Comparison of ENCODE assay signal across 9 mouse cellular contexts in the genomic region with DNA sequence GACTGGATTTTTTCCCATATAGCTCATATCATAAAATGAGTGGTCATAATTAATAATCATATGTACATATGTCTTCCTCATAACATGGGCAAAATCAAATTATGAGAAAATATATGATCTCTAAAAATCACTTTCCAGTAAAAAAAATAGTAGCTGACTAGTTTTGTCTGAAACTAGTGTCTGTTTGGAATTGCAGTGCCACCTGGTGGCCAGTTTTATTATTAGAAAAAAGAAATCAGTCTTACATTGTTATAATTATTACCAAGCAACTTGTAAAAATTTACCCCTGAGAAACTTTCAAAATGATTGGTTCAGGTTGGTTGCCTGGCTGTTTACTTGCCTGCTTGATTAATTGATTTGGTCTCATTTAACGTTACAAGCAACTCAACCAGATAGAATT. TPM values are rescaled to one million over a fixed set of nuclear protein-coding genes. Genes with fewer than 3 reads are reported as not detected.
DNase-seq lines count a peak whose midpoint lies in the region; ATAC-seq and TF ChIP-seq lines count a peak whose summit lies in the region.
"Had no signal": no experiment of that assay in that cellular context is flagged by ENCODE, and none has a peak within 500 bp of the region (broad histone marks: within the 10 kb centered on the region; RNA-seq: fewer than 3 reads in every experiment).

No protein-coding gene starts in this region.

- H3K27ac ChIP-seq in layer of hippocampus, adult 2 months: no peak overlapping the region
- H3K27ac ChIP-seq in liver, embryonic 14.5 days: no peak overlapping the region

- no peak overlapping the region for H3K4me2 ChIP-seq in liver, embryonic 14.5 days (ENCODE audit: low read depth)

- peak; percentile 90 for TF ChIP-seq CTCF in layer of hippocampus, adult 2 months (conservative IDR thresholded peaks at IDR 0.05)
- TF ChIP-seq CTCF in liver, embryonic 14.5 days (IDR thresholded peaks at IDR 0.05; ENCODE audit: low read depth): peak; percentile 57; the same call in 1 of the 2 replicates

- 74% methylated on average over 1 of the region's 1 CpGs for WGBS in liver, embryonic 14.5 days (ENCODE audit: insufficient replicate concordance)

- no peaks in the 10 kb centered on the region for H3K27me3 ChIP-seq in liver, embryonic 14.5 days (ENCODE audit: control insufficient read depth, insufficient read depth, low read length)

- no peak for ATAC-seq in liver, embryonic 14.5 days (ENCODE audit: insufficient read depth)

- peaks cover 0 to 2% of the 10 kb centered on the region in 2 experiments; a peak in 3 of 4 replicates for H3K4me1 ChIP-seq in liver, embryonic 14.5 days (replicated peaks; ENCODE audit: control insufficient read depth in 2 of 2, insufficient read depth in 2 of 2, low read length in 1 of 2)

- H3K36me3 ChIP-seq in liver, embryonic 14.5 days (replicated peaks; ENCODE audit: control insufficient read depth, insufficient read depth, low read depth): no peaks in the 10 kb centered on the region; the same call in none of the 2 replicates

- no peak overlapping the region for H3K9ac ChIP-seq in liver, embryonic 14.5 days (replicated peaks)

- DNase-seq in cerebellum, adult 9-10 months: peak; percentile 69
- no peak for DNase-seq in cerebellum, adult 11 months
- peak; percentile 37 to 52 for DNase-seq in layer of hippocampus, adult 2 months (ENCODE audit: low spot score in 2 of 2)
- no peak for DNase-seq in layer of hippocampus, adult 9-11 months
- DNase-seq in ES-CJ7 (ENCODE audit: low read depth, low spot score): peak; percentile 5
- peak; percentile 37 for DNase-seq in embryo, embryonic 11.5 days (ENCODE audit: low read depth, low spot score)
- peak; percentile 25 to 44 (median 37) for DNase-seq in liver, embryonic 14.5 days (ENCODE audit: low read depth in 3 of 3, low spot score in 3 of 3)
- no peak for DNase-seq in yolk sac, embryonic 10.5 days (ENCODE audit: low spot score)

- no peak overlapping the region for H3K4me3 ChIP-seq in layer of hippocampus, adult 2 months
- no peak overlapping the region for H3K4me3 ChIP-seq in liver, embryonic 14.5 days (ENCODE audit: insufficient read depth in 1 of 2, low read depth in 2 of 2, low read length in 2 of 2)

- TF ChIP-seq EP300 in liver, embryonic 14.5 days (IDR thresholded peaks at IDR 0.05; ENCODE audit: low read depth): 0 out of 2 replicates have a peak, but pooled peaks have one; percentile 6

- H3K9me3 ChIP-seq in liver, embryonic 14.5 days (ENCODE audit: control insufficient read depth, low read length): no peaks in the 10 kb centered on the region
- H3K9me3 ChIP-seq: G1E had no signal

RNA-seq across cellular contexts. Expression of gene Gpr21, which starts 30.8 kb away (rescaled TPM):
- 1 to 10 TPM; 2.7 to 3.5 TPM for total RNA-seq in layer of hippocampus, adult 2 months (2021)
- polyA plus RNA-seq in liver, embryonic 14.5 days (2012; rRNA removed): 0.04 and 0.06 TPM in 2 replicates
- not detected in 2 replicates for polyA plus RNA-seq in liver, embryonic 14.5 days (2014; fragmentation: Nextera tagmentation; extraction: Ambion mirVana)
- polyA plus RNA-seq: G1E had no signal

RNA-seq across cellular contexts. Expression of gene Rabgap1, which starts 42.3 kb away (rescaled TPM):
- total RNA-seq in layer of hippocampus, adult 2 months (2021): 10 to 100 TPM; 92.7 to 99.2 TPM
- 3.5 and 5.0 TPM in 2 replicates for polyA plus RNA-seq in liver, embryonic 14.5 days (2012; rRNA removed)
- 6.8 and 7.6 TPM in 2 replicates for polyA plus RNA-seq in liver, embryonic 14.5 days (2014; fragmentation: Nextera tagmentation; extraction: Ambion mirVana)

RNA-seq across cellular contexts. Expression of gene Zbtb6, which starts 42.4 kb away (rescaled TPM):
- total RNA-seq in layer of hippocampus, adult 2 months (2021): 10 to 100 TPM; 15.2 to 15.6 TPM
- polyA plus RNA-seq in liver, embryonic 14.5 days (2012; rRNA removed): 3.0 and 3.6 TPM in 2 replicates
- 1.3 TPM in 2 replicates for polyA plus RNA-seq in liver, embryonic 14.5 days (2014; fragmentation: Nextera tagmentation; extraction: Ambion mirVana)

RNA-seq across cellular contexts. Expression of gene Zbtb26, which starts 42.4 kb away (rescaled TPM):
- 10 to 100 TPM in 1 of 2 experiments, 1 to 10 TPM in 1; 9.7 to 11.9 TPM for total RNA-seq in layer of hippocampus, adult 2 months (2021)
- 1.5 and 1.9 TPM in 2 replicates for polyA plus RNA-seq in liver, embryonic 14.5 days (2012; rRNA removed)
- 1.3 TPM in 2 replicates for polyA plus RNA-seq in liver, embryonic 14.5 days (2014; fragmentation: Nextera tagmentation; extraction: Ambion mirVana)

Comparison
In these comparisons a context has a peak if more than half of its experiments do, and no peak if none do; other contexts are left out.
1. DNase-seq: peak in cerebellum, adult 9-10 months (single experiment), layer of hippocampus, adult 2 months (2 of 2), ES-CJ7 (single experiment), embryo, embryonic 11.5 days (single experiment) and liver, embryonic 14.5 days (3 of 3); none in cerebellum, adult 11 months (single experiment), layer of hippocampus, adult 9-11 months (single experiment) and yolk sac, embryonic 10.5 days (single experiment).